Mouse (Mus musculus): ENCODE measurements at regions not wholly inside any gene's neighbourhood (a gene's known extent, or its start where the extent isn't known, plus 50 kb on each side); places are given as distances from the start of the nearest gene placed in this dataset.

- TF ChIP-seq ETS1 (IDR thresholded peaks at IDR 0.05; ENCODE audit: low read depth, low read length) = no peak
- no peak for TF ChIP-seq ZC3H11A (IDR thresholded peaks at IDR 0.05; ENCODE audit: low read depth, low read length)
- TF ChIP-seq RCOR1 (IDR thresholded peaks at IDR 0.05; ENCODE audit: low read depth, low read length) = no peak
- no peak for TF ChIP-seq USF1 (IDR thresholded peaks at IDR 0.05; ENCODE audit: low read depth, low read length)
- no peak for TF ChIP-seq MEF2A (IDR thresholded peaks at IDR 0.05; ENCODE audit: extremely low read depth, insufficient replicate concordance, low read depth, low read length, poor library complexity, severe bottlenecking)
- TF ChIP-seq RAD21 (IDR thresholded peaks at IDR 0.05; ENCODE audit: low read depth, low read length) = no peak
- TF ChIP-seq ZNF384 (IDR thresholded peaks at IDR 0.05; ENCODE audit: low read depth, low read length) = no peak
- no peak for TF ChIP-seq MXI1 (IDR thresholded peaks at IDR 0.05; ENCODE audit: low read depth, low read length)
- TF ChIP-seq MAX (IDR thresholded peaks at IDR 0.05; ENCODE audit: low read length) = no peak
- no peak for TF ChIP-seq MYB (IDR thresholded peaks at IDR 0.05; ENCODE audit: low read depth, low read length)
- TF ChIP-seq TCF12 (IDR thresholded peaks at IDR 0.05; ENCODE audit: low read depth, low read length) = no peak
- TF ChIP-seq SIN3A (IDR thresholded peaks at IDR 0.05; ENCODE audit: low read length) = no peak
- no peak for TF ChIP-seq UBTF (IDR thresholded peaks at IDR 0.05; ENCODE audit: borderline replicate concordance, insufficient read depth, low read depth, low read length)
- no peak for TF ChIP-seq JUND (IDR thresholded peaks at IDR 0.05; ENCODE audit: low read depth, low read length)
- no peaks in the 10 kb centered on the region for H3K4me1 ChIP-seq (ENCODE audit: control insufficient read depth in 1 of 2, insufficient read depth in 2 of 2, low read length in 2 of 2)
Observed at GRCm38 (mm10) chr15:5877749-5878148, 421.8 kb upstream of the Dab2 start.

GRCm38 (mm10) chr15:5891188-5891587 is 408.4 kb upstream of the Dab2 start:
- no peak for DNase-seq (ENCODE audit: low read depth, low spot score)
- no peaks in the 10 kb centered on the region for H3K4me1 ChIP-seq (ENCODE audit: control insufficient read depth in 1 of 2, insufficient read depth in 2 of 2, low read length in 2 of 2)
- no peaks in the 10 kb centered on the region for H3K36me3 ChIP-seq (ENCODE audit: control insufficient read depth in 1 of 2, insufficient read depth in 2 of 2, low read length in 2 of 2)
- TF ChIP-seq GABPA (IDR thresholded peaks at IDR 0.05; ENCODE audit: low read depth, low read length) = no peak
- TF ChIP-seq ZKSCAN1 (IDR thresholded peaks at IDR 0.05; ENCODE audit: low read depth, low read length) = no peak
- TF ChIP-seq MEF2A (IDR thresholded peaks at IDR 0.05; ENCODE audit: extremely low read depth, insufficient replicate concordance, low read depth, low read length, poor library complexity, severe bottlenecking) = no peak
- no peak for TF ChIP-seq MAX (IDR thresholded peaks at IDR 0.05; ENCODE audit: low read length)
- no peak for TF ChIP-seq MXI1 (IDR thresholded peaks at IDR 0.05; ENCODE audit: low read depth, low read length)
- TF ChIP-seq ELF1 (IDR thresholded peaks at IDR 0.05; ENCODE audit: low read depth, low read length) = no peak
- no peak for TF ChIP-seq MYC (IDR thresholded peaks at IDR 0.05; ENCODE audit: low read depth, low read length)
- TF ChIP-seq ZMIZ1 (IDR thresholded peaks at IDR 0.05; ENCODE audit: low read depth, low read length) = no peak
- no peak for TF ChIP-seq SMC3 (IDR thresholded peaks at IDR 0.05; ENCODE audit: low read depth, low read length)
- no peak for TF ChIP-seq POLR2AphosphoS5 (IDR thresholded peaks at IDR 0.05; ENCODE audit: borderline replicate concordance, low read depth, low read length)
- no peak for TF ChIP-seq MAFK (IDR thresholded peaks at IDR 0.05; ENCODE audit: borderline replicate concordance, low read depth, low read length)
- TF ChIP-seq POLR2AphosphoS2 (IDR thresholded peaks at IDR 0.05; ENCODE audit: low read length) = no peak
- TF ChIP-seq RCOR1 (IDR thresholded peaks at IDR 0.05; ENCODE audit: low read depth, low read length) = no peak
- TF ChIP-seq CTCF (IDR thresholded peaks at IDR 0.05 in 2 of 3, conservative IDR thresholded peaks at IDR 0.05 in 1 of 3; ENCODE audit: control insufficient read depth in 1 of 3, insufficient read depth in 1 of 3, low read depth in 2 of 3, low read length in 3 of 3, poor library complexity in 1 of 3, severe bottlenecking in 1 of 3) = no peak
- no peak for TF ChIP-seq E2F4 (IDR thresholded peaks at IDR 0.05; ENCODE audit: borderline replicate concordance, low read depth, low read length)
- no peak for TF ChIP-seq GATA1 (IDR thresholded peaks at IDR 0.05; ENCODE audit: low read depth, low read length)
- TF ChIP-seq TAL1 (IDR thresholded peaks at IDR 0.05; ENCODE audit: low read length) = no peak
- H3K9me3 ChIP-seq (replicated peaks; ENCODE audit: insufficient read depth, low read length) = no peaks in the 10 kb centered on the region
- H3K27ac ChIP-seq (ENCODE audit: control insufficient read depth, low read depth, low read length) = no peak overlapping the region
- no peak overlapping the region for H3K4me3 ChIP-seq (ENCODE audit: control insufficient read depth in 1 of 2, insufficient read depth in 1 of 2, low read depth in 2 of 2, low read length in 2 of 2)
- no peaks in the 10 kb centered on the region for H3K79me2 ChIP-seq (ENCODE audit: control insufficient read depth, insufficient read depth, low read length, poor library complexity)
- H3K9ac ChIP-seq (ENCODE audit: control insufficient read depth, low read depth, low read length, poor library complexity, severe bottlenecking) = no peak overlapping the region
- no peaks in the 10 kb centered on the region for H3K27me3 ChIP-seq (ENCODE audit: control insufficient read depth in 1 of 2, insufficient read depth in 2 of 2, low read length in 2 of 2)

More at GRCm38 (mm10) chr15:5877749-5878148, 421.8 kb upstream of the Dab2 start:
- no peaks in the 10 kb centered on the region for H3K36me3 ChIP-seq (ENCODE audit: control insufficient read depth in 1 of 2, insufficient read depth in 2 of 2, low read length in 2 of 2)
- H3K27ac ChIP-seq (ENCODE audit: control insufficient read depth, low read depth, low read length) = no peak overlapping the region
- H3K9ac ChIP-seq (ENCODE audit: control insufficient read depth, low read depth, low read length, poor library complexity, severe bottlenecking) = no peak overlapping the region
- DNase-seq (ENCODE audit: low read depth, low spot score) = no peak
- H3K79me2 ChIP-seq (ENCODE audit: control insufficient read depth, insufficient read depth, low read length, poor library complexity) = no peaks in the 10 kb centered on the region
- no peak overlapping the region for H3K4me3 ChIP-seq (ENCODE audit: control insufficient read depth in 1 of 2, insufficient read depth in 1 of 2, low read depth in 2 of 2, low read length in 2 of 2)
- H3K27me3 ChIP-seq (ENCODE audit: control insufficient read depth in 1 of 2, insufficient read depth in 2 of 2, low read length in 2 of 2) = no peaks in the 10 kb centered on the region
- no peaks in the 10 kb centered on the region for H3K9me3 ChIP-seq (replicated peaks; ENCODE audit: insufficient read depth, low read length)

Data from MEL (cell line).